Mouse (Mus musculus): ENCODE data around the gene Adcy1. TPM values are rescaled to one million over a fixed set of nuclear protein-coding genes. Genes with fewer than 3 reads are reported as not detected.

The Adcy1 gene
- total RNA-seq (2022), result 1 to 10 TPM; 1.4 to 3.2 (median 2.0) TPM

- DNase-seq (ENCODE audit: low spot score), result no peak
These were observed at the start of gene Adcy1 for GRCm38 (mm10) chr11:7063001-7063584. TSS of gene Adcy1 (plus strand) at chr11:7063489.

- DNase-seq (ENCODE audit: low spot score), result no peak
These were observed 46.4 kb upstream of the Adcy1 start for GRCm38 (mm10) chr11:7016907-7017306.

- DNase-seq (ENCODE audit: low spot score), result no peak
These were observed 45.2 kb upstream of the Adcy1 start for GRCm38 (mm10) chr11:7018078-7018477.

- DNase-seq (ENCODE audit: low spot score), result no peak
These were observed 44.2 kb upstream of the Adcy1 start for GRCm38 (mm10) chr11:7019006-7019525.

GRCm38 (mm10) chr11:7033063-7033462, 30.2 kb upstream of the Adcy1 start:
- no peak for DNase-seq (ENCODE audit: low spot score)

DNA sequence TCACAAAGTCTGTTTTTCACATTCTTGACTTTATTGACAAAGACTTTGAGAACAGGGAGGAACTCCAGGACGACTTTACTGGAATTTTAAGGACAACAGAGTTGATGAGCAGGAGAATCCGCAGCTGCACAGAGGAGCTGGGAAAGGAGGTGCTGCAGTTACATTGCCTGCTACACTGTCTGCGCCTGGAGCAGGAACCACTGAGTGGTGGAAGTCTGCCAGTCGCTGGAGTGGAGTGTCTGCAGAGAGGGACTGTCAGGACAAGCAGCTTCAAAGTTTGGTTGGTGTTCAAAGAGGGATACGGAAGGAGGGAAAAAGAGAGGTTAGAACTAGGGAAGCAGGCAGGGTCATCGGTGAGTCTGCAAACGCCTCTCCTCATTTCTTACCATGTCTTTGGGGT, 23.6 kb upstream of the Adcy1 start:
- no peak for DNase-seq (ENCODE audit: low spot score)

DNA sequence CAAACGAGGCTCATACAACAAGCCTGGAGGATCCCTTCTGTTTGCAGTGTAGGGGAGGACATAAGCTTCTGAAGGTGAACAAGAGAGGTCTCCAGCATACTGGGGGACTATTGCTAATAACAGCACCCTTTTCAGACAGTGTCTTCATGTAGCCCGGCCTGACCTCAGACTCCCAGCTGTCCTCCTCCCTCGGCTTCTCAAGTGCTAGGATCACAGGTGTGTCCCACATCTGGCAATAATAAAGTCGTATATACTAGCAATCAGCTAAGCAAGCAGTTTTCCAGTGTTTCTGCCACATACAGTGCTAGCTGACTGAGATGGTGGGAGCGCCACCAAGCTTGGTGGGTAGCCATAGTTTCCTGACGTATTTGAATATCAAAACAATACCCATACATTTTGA, 22.5 kb upstream of the Adcy1 start:
- DNase-seq (ENCODE audit: low spot score), result no peak

GRCm38 (mm10) chr11:7047176-7047575, 16.1 kb upstream of the Adcy1 start:
- DNase-seq (ENCODE audit: low spot score), result no peak

DNA sequence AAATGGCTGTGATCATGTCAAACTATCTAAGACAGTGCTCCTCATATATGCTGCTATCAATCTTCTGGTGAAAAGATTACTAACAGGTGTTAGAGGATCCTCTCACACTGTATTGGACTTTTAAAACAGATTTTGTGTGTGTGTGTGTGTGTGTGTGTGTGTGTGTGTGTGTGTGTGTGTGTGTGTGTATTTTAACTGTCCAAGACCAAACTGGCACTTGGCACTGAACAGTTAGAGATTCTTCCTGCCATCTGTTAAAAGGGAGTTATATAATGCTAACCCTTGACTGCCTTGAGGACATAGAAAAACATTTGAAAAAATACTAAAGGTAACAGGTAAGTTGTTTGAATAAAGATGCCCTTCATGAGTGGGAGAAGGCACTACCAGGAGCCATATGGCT, 15.7 kb upstream of the Adcy1 start:
- DNase-seq (ENCODE audit: low spot score), result no peak

GRCm38 (mm10) chr11:7053710-7054109, 9.6 kb upstream of the Adcy1 start:
- no peak for DNase-seq (ENCODE audit: low spot score)

DNA sequence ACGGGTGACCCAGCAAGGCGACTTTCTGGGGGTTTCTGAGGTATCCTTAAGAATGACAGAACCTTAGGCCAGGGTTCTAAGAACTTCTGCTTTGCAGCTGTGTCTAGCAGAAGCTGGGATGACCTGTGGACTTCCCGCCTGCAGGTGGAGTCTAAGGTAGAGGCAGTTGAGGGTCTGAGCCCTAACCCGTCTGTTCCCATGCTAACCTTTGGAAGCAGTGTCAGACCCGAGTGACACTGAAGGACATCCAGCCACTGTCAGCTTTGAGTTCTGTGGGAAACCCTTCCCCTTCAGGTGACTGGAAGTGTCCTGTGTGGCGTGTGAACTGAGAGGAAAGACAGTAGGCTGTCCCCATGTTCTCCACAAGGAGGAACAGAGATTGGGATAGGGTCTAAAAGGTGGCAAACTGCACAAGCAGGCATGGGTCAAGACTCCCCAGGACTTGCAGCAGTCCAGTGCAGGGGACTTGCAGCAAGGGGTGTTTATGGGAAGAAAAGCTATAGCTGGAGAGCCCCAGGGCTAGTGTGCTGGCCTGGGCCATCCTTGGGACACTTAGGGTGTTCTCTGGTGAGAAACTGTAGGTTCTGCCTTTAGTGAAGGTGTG, 8.5 kb upstream of the Adcy1 start:
- no peak for DNase-seq (ENCODE audit: low spot score)

- DNase-seq (ENCODE audit: low spot score), result peak; percentile 33
These were observed 7.8 kb upstream of the Adcy1 start for GRCm38 (mm10) chr11:7055455-7056017.

DNA sequence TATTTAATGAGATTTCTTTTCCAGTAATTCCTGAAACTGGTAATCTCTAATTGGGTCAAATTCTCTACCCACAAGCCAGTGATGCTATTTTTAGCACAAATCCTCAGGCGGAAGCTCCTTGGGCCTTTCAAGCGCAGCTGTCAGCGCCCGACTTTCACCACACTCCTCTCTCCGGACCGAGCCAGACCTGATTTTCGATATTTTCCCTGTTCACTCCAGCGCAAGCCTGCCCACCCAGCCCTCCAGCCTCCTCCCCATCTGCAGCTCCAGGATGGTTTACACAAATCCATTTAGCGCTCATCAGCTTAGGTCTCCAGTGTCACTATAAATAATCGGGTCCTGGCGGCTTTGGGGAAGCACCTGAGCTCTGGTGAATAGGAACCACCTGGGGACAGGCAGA, 7.2 kb upstream of the Adcy1 start:
- peak; percentile 5 for DNase-seq (ENCODE audit: low spot score)

- no peak for DNase-seq (ENCODE audit: low spot score)
These were observed 5.5 kb upstream of the Adcy1 start for GRCm38 (mm10) chr11:7057781-7058180.

DNA sequence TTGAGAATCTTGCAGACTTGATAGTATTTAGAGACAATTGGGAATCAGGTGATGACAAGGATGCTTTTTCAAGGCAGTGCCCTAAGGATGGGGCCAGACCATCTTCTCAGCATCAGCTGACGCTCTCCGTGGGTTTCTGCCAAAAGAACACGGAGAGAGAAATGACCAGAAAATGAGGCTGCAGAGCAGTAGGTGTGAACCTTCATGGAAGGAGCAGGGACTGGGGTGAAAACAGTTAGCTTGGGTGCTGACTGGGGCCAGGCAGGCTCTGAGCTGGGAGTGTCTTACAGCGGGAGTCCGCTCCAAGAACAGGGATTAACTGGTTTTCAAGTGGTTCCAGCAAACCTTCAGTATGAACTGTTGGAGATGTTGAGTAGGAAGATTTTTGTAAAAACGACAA, 1.3 kb upstream of the Adcy1 start:
- DNase-seq (ENCODE audit: low spot score), result no peak

GRCm38 (mm10) chr11:7062566-7062965, 723 bp upstream of the Adcy1 start:
- DNase-seq (ENCODE audit: low spot score), result no peak

DNA sequence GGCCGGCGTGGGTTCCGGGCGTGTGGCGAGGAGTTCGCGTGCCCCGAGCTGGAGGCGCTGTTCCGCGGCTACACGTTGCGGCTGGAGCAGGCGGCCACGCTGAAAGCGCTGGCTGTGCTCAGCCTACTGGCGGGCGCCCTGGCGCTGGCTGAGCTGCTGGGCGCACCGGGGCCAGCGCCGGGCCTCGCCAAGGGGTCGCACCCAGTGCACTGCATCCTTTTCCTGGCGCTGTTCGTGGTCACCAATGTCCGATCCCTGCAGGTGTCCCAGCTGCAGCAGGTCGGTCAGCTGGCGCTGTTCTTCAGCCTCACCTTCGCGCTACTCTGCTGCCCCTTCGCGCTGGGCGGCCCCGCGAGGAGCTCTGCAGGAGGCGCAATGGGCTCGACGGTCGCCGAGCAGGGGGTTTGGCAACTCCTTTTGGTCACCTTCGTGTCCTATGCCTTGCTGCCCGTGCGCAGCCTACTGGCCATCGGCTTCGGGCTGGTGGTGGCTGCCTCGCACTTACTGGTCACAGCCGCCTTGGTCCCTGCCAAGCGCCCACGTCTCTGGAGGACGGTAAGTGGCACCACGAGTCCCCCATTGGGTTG, 485 bp downstream of the Adcy1 start:
- DNase-seq (ENCODE audit: low spot score), result no peak

- no peak for DNase-seq (ENCODE audit: low spot score)
These were observed 1.3 kb downstream of the Adcy1 start for GRCm38 (mm10) chr11:7064484-7065185.

- DNase-seq (ENCODE audit: low spot score), result no peak
These were observed 2.1 kb downstream of the Adcy1 start for GRCm38 (mm10) chr11:7065388-7065787.

GRCm38 (mm10) chr11:7065876-7066275, 2.6 kb downstream of the Adcy1 start:
- no peak for DNase-seq (ENCODE audit: low spot score)

DNA sequence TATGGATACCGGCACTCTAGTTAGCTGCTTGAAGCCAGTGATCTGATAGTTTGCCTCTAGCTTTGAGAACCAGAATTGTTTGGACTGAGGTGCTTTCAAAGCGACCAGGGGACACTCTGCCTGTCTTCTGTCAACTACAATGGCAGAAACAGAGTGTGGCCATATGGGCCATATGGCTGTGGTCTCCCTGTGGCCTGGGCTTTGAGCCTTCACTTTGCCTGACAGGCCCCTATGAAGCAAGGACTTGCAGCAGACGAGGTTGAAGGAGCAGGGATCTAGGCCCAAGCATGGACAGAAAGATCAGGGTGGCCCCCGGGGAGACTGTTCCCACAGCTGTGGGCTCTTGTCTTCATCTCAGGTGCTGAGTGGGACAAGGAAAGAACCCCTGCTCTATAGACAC, 4.0 kb downstream of the Adcy1 start:
- no peak for DNase-seq (ENCODE audit: low spot score)
